Mouse (Mus musculus) layer of hippocampus, adult 2 months (tissue): ENCODE results near the gene Olfr544. TPM values are rescaled to one million over a fixed set of nuclear protein-coding genes. Genes with fewer than 3 reads are reported as not detected.
A peak's percentile ranks its signal among the peaks of the same experiment; 100 is the strongest.
"Not testable (repeated sequence)": the region's sequence is repeated elsewhere in the genome, so short reads cannot be mapped to it uniquely, and the experiment has no call there.

Source experiments
- DNase-seq, 2 experiments: peaks; one replicate each; pipeline ENCODE4 v3.0.0; 2022; ENCODE audit warnings: low spot score in 2 of 2
- H3K27ac ChIP-seq: fragments of 200-600 bp; 2 replicates; pipeline ENCODE4 v1.8.1; 2022
- H3K4me3 ChIP-seq: fragments of 200-600 bp; 2 replicates; pipeline ENCODE4 v1.8.1; 2022; ENCODE audit warnings: mild to moderate bottlenecking
- CTCF ChIP-seq: fragments of 200-600 bp; conservative IDR thresholded peaks from 2 replicates; pipeline ENCODE4 v1.8.1; 2022; ENCODE audit warnings: antibody characterized with exemption, mild to moderate bottlenecking, moderate library complexity
- long read RNA-seq, 2 experiments: library from polyadenylated mRNA; stranded (forward); transcript quantifications; one replicate each; pipeline ENCODE4 v2.0.0; 2021; ENCODE audit warnings: borderline mapping rate in 2 of 2
- total RNA-seq, 2 experiments: library from RNA; stranded (reverse); gene quantifications; 2 replicates each; pipeline ENCODE4 v1.2.3; 2021

The Olfr544 gene
- not detected for total RNA-seq
- long read RNA-seq, experiment 1, result 0 reads
- long read RNA-seq, experiment 2, result 0 reads

- Histone ChIP-seq H3K27ac (no peak within 1 kb of the TSS), H3K4me3 (no peak within 1 kb of the TSS)
- no peak for DNase-seq
- no peak for TF ChIP-seq CTCF
Measured at GRCm38 (mm10) chr7:102488161-102488560, at the start of gene Olfr544. TSS of gene Olfr544 (minus strand) at chr7:102488313.

DNA sequence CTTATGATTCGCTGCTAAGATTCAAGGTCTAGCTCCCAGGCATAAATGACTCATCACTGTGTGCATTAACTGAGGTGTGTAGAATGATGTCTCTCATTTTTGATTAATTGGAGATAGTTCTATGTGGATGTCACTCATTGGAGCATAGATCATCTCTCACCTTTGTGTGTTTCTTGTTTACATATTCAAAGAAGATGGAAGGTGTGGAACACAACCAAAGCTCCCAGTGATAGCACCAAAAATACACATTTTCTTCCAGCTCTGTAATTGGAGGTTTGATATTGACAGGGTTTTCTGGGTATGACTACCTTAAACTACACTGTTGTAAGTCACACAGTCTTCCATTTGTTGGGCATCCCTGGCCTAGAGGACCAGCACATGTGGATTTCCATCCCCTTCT, 46.3 kb upstream of the Olfr544 start, which contains the start of gene Olfr547:
Olfr547 (plus strand) TSS at position 301 of the 400 bp plus-strand sequence.
- no peak for DNase-seq
- no peak for TF ChIP-seq CTCF

GRCm38 (mm10) chr7:102529052-102529451, 40.9 kb upstream of the Olfr544 start:
- no peak overlapping the region for H3K27ac ChIP-seq
- no peak overlapping the region for H3K4me3 ChIP-seq
- TF ChIP-seq CTCF, result no peak
- no peak for DNase-seq

More for the DNA sequence above, 46.3 kb upstream of the Olfr544 start, which contains the start of gene Olfr547:
- Histone ChIP-seq H3K4me3 (no peak within 1 kb of the TSS), H3K27ac (no peak within 1 kb of the TSS)

GRCm38 (mm10) chr7:102517051-102517335, 28.9 kb upstream of the Olfr544 start:
- no peak overlapping the region for H3K4me3 ChIP-seq
- no peak for TF ChIP-seq CTCF
- no peak overlapping the region for H3K27ac ChIP-seq
- DNase-seq, result peak; percentile 10 to 16

GRCm38 (mm10) chr7:102516261-102517050, 28.3 kb upstream of the Olfr544 start:
- Histone ChIP-seq H3K27ac (no peak overlapping the region), H3K4me3 (no peak overlapping the region)
- TF ChIP-seq CTCF, result no peak
- DNase-seq, result no peak

GRCm38 (mm10) chr7:102514144-102514543, 26.0 kb upstream of the Olfr544 start:
- no peak for TF ChIP-seq CTCF
- H3K27ac ChIP-seq, result no peak overlapping the region
- H3K4me3 ChIP-seq, result no peak overlapping the region
- no peak for DNase-seq

DNA sequence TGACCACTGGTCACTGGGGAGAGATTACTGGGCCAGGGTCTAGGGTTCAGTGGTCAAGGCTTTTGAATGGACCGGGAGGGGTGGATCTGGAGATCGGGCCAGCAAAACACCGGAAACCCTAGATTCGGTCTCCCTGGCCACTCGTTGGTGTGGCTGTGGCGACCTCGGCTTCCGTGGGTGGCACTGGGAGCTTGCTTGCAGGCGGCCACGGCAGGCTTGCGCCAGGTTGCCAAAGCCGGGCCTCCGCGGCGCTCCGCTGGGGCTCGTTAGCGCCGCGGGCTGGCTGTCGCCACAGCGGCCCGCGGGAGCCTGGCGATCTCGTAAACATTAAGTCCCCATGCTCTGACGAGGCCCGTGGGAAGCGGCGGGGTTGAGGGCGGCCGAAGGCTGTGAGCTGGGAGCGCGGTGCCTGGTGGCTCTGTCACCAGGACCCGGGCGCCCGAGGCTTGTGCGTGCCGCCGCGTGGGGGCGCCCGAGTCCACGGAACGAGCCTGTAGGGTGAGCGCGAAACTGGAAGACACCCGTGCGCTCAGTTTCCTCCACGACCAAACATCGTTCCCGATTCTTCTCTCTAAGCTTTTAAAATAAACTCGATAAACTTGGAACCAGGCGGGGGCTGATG, 24.8 kb upstream of the Olfr544 start:
- DNase-seq, result peak; percentile 77 to 92
- Histone ChIP-seq H3K4me3 (peak overlapping the region; percentile 67), H3K27ac (peak overlapping the region; percentile 60; the same call in 1 of the 2 replicates)
- TF ChIP-seq CTCF, result peak; percentile 97

GRCm38 (mm10) chr7:102511927-102512326, 23.8 kb upstream of the Olfr544 start:
- H3K4me3 ChIP-seq, result no peak overlapping the region
- TF ChIP-seq CTCF, result no peak
- no peak for DNase-seq
- no peak overlapping the region for H3K27ac ChIP-seq

- no peak for TF ChIP-seq CTCF
Measured at GRCm38 (mm10) chr7:102509726-102510125, 21.6 kb upstream of the Olfr544 start.

GRCm38 (mm10) chr7:102508666-102509065, 20.6 kb upstream of the Olfr544 start:
- Histone ChIP-seq H3K27ac (no peak overlapping the region), H3K4me3 (no peak overlapping the region)
- DNase-seq, result no peak
- TF ChIP-seq CTCF, result no peak

More at GRCm38 (mm10) chr7:102509726-102510125, 21.6 kb upstream of the Olfr544 start:
- no peak overlapping the region for H3K4me3 ChIP-seq
- no peak for DNase-seq
- H3K27ac ChIP-seq, result no peak overlapping the region

GRCm38 (mm10) chr7:102508066-102508465, 20.0 kb upstream of the Olfr544 start:
- no peak for DNase-seq
- Histone ChIP-seq H3K4me3 (no peak overlapping the region), H3K27ac (no peak overlapping the region)
- TF ChIP-seq CTCF, result no peak

DNA sequence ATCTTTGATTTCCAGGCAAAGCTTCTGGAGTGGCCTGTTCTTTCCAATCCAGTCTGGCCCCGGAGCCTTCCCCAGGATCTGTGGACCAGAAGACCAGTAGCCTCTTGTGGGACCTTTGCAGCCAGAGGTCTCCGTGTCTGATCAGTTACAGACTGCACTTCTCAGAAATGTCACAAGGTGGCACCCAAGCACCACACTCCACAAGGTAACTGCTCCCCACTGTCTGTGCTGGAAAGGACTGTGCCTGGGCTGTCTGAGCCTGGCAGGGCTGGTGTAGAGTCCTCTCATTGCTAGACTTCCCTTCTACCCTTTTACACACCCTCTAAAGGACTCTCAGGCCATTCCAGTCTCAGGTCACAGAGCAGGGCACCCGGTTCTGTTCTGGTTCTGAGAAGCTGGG, 18.7 kb upstream of the Olfr544 start:
- peak; percentile 56 to 80 for DNase-seq
- TF ChIP-seq CTCF, result peak; percentile 97
- Histone ChIP-seq H3K27ac (no peak overlapping the region), H3K4me3 (no peak overlapping the region)

DNA sequence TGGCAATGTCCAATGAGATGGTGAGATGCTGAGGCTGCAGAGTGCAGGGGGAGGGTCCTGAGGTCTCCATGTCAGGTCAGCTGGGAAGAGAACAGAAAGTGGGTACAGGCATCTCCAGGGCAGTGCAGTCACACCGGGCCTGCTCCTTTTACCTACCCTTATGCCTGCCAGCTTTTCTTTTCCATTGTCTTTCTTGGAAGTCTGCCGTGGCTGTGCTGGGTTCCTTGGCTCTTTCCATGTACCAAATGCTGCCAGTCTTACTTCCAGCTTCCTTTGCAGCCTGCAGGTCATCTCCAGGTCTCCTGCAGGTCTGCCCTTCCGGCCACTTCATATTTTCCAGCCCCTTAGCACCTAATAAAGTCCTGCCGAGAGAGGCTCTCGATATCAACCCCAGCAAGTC, 13.9 kb upstream of the Olfr544 start:
- Histone ChIP-seq H3K27ac (no peak overlapping the region), H3K4me3 (no peak overlapping the region)
- TF ChIP-seq CTCF, result no peak
- DNase-seq, result no peak

GRCm38 (mm10) chr7:102499473-102499872, 11.4 kb upstream of the Olfr544 start, which contains the start of gene Olfr545:
TSS of gene Olfr545 (minus strand) at chr7:102499573.
- no peak within 1 kb of the TSS for H3K4me3 ChIP-seq
- no peak for DNase-seq
- no peak within 1 kb of the TSS for H3K27ac ChIP-seq
- no peak for TF ChIP-seq CTCF

DNA sequence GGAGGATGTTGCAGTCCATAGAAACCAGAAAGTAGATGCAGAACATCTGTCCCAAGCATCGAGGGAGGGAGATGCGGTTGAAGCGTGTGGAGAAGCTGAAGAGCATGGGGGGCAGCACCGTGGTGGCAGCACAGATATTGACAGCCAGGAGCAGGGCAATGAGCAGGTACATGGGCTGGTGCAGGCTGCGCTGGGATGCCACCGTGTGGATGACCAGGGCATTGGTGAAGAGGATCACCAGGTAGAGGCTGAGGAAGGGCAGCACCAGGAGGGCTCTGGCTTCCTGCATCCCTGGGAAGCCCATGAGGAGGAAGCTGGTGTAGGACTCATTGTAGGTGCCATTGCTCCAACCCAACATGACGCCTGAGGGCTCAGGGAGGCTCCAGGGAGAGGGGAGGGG, 6.3 kb upstream of the Olfr544 start:
- not testable (repeated sequence) for H3K4me3 ChIP-seq, H3K27ac ChIP-seq, DNase-seq
